Mouse (Mus musculus) regulatory T cell (primary cell): ENCODE measurements around the gene Mrc2.

ENCODE experiments used
- in situ Hi-C: fragments of 300-600 bp; cut with MboI, MseI; formaldehyde crosslinking; loops from one replicate; pipeline ENCODE4 v1.15.1; 2025; ENCODE audit warnings: high pct_unique_total_duplicates

The Mrc2 gene

GRCm38 (mm10) chr11:105292124-105293071 is at the start of gene Mrc2:
TSS of gene Mrc2 (plus strand) at chr11:105292643.
- in situ Hi-C loops = no loop called here

GRCm38 (mm10) chr11:105246369-105246768 is 46.1 kb upstream of the Mrc2 start:
- in situ Hi-C loops = no loop called here

GRCm38 (mm10) chr11:105246785-105247184 is 45.7 kb upstream of the Mrc2 start:
- in situ Hi-C loops = no loop called here

- in situ Hi-C loops = no loop called here
Observed at GRCm38 (mm10) chr11:105247321-105247720, 45.1 kb upstream of the Mrc2 start.

GRCm38 (mm10) chr11:105259733-105260132 is 32.7 kb upstream of the Mrc2 start:
- in situ Hi-C loops = no loop called here

GRCm38 (mm10) chr11:105261116-105261515 is 31.3 kb upstream of the Mrc2 start:
- in situ Hi-C loops = no loop called here

- in situ Hi-C loops = no loop called here
Observed at GRCm38 (mm10) chr11:105261601-105262351, 30.7 kb upstream of the Mrc2 start.

- in situ Hi-C loops = no loop called here
Observed at GRCm38 (mm10) chr11:105264506-105264905, 27.9 kb upstream of the Mrc2 start.

- in situ Hi-C loops = no loop called here
Observed at GRCm38 (mm10) chr11:105264988-105265387, 27.5 kb upstream of the Mrc2 start.

- in situ Hi-C loops = no loop called here
Observed at GRCm38 (mm10) chr11:105270155-105270554, 22.3 kb upstream of the Mrc2 start.

GRCm38 (mm10) chr11:105280456-105280855 is 12.0 kb upstream of the Mrc2 start:
- in situ Hi-C loops = no loop called here

GRCm38 (mm10) chr11:105281291-105281690 is 11.2 kb upstream of the Mrc2 start:
- in situ Hi-C loops = no loop called here

- in situ Hi-C loops = no loop called here
Observed at GRCm38 (mm10) chr11:105281763-105282459, 10.5 kb upstream of the Mrc2 start.

GRCm38 (mm10) chr11:105282460-105282859 is 10.0 kb upstream of the Mrc2 start:
- in situ Hi-C loops = no loop called here

GRCm38 (mm10) chr11:105283016-105283415 is 9.4 kb upstream of the Mrc2 start:
- in situ Hi-C loops = no loop called here

- in situ Hi-C loops = no loop called here
Observed at GRCm38 (mm10) chr11:105285720-105286119, 6.7 kb upstream of the Mrc2 start.

- in situ Hi-C loops = no loop called here
Observed at GRCm38 (mm10) chr11:105289403-105289802, 3.0 kb upstream of the Mrc2 start.

- in situ Hi-C loops = no loop called here
Observed at GRCm38 (mm10) chr11:105291681-105292123, 741 bp upstream of the Mrc2 start.

- in situ Hi-C loops = no loop called here
Observed at GRCm38 (mm10) chr11:105293101-105293581, 698 bp downstream of the Mrc2 start.

- in situ Hi-C loops = no loop called here
Observed at GRCm38 (mm10) chr11:105293901-105294494, 1.6 kb downstream of the Mrc2 start.

- in situ Hi-C loops = no loop called here
Observed at GRCm38 (mm10) chr11:105296084-105296483, 3.6 kb downstream of the Mrc2 start.
